Mouse (Mus musculus) liver, embryonic 15.5 days (tissue): ENCODE results near the gene Gm17409. TPM values are rescaled to one million over a fixed set of nuclear protein-coding genes. Genes with fewer than 3 reads are reported as not detected.

Experiments used
- ATAC-seq: fragments of 200-750 bp; cut with Nextera tagmentation; 2 replicates; pipeline ENCODE4 v1.8.0; 2017; ENCODE audit warnings: moderate number of reproducible peaks, mild to moderate bottlenecking, moderate library complexity; ENCODE audit not compliant: insufficient read depth
- H3K27ac ChIP-seq: fragments of 300-500 bp; sonication (generic); replicated peaks from 2 replicates; pipeline ENCODE4 v1.5.1; 2015; ENCODE audit warnings: mild to moderate bottlenecking, inconsistent platforms
- H3K27me3 ChIP-seq: fragments of 300-500 bp; sonication (generic); 2 replicates; pipeline ENCODE4 v1.6.1; 2015; ENCODE audit warnings: mild to moderate bottlenecking, inconsistent platforms
- H3K36me3 ChIP-seq: fragments of 300-500 bp; sonication (generic); replicated peaks from 2 replicates; pipeline ENCODE4 v1.6.1; 2015; ENCODE audit warnings: moderate library complexity, mild to moderate bottlenecking, inconsistent platforms
- H3K4me1 ChIP-seq: fragments of 300-500 bp; sonication (generic); replicated peaks from 2 replicates; pipeline ENCODE4 v1.6.1; 2015; ENCODE audit warnings: inconsistent platforms
- H3K4me2 ChIP-seq: fragments of 300-500 bp; sonication (generic); 2 replicates; pipeline ENCODE4 v1.6.1; 2015; ENCODE audit warnings: moderate library complexity, mild to moderate bottlenecking, inconsistent platforms
- H3K4me3 ChIP-seq: fragments of 300-500 bp; sonication (generic); replicated peaks from 2 replicates; pipeline ENCODE4 v1.5.1; 2015; ENCODE audit warnings: mild to moderate bottlenecking, inconsistent platforms
- H3K9ac ChIP-seq: fragments of 300-500 bp; sonication (generic); 2 replicates; pipeline ENCODE4 v1.6.1; 2015; ENCODE audit warnings: moderate library complexity, mild to moderate bottlenecking, inconsistent platforms
- H3K9me3 ChIP-seq: fragments of 300-500 bp; sonication (generic); replicated peaks from 2 replicates; pipeline ENCODE4 v1.6.1; 2016; ENCODE audit warnings: inconsistent platforms
- WGBS: fragments of 180-500 bp; shearing (Covaris S2); methylation state at CpG from one replicate; pipeline ENCODE4 v1.1.7; 2015; ENCODE audit warnings: mixed read lengths; ENCODE audit not compliant: insufficient replicate concordance; 5-methylcytosine and 5-hydroxymethylcytosine counted together
- polyA plus RNA-seq: library from polyadenylated mRNA; unstranded; fragments of >200 nt; fragmentation: Nextera tagmentation; extraction: Ambion mirVana; gene quantifications from 2 replicates; pipeline ENCODE4 v1.2.1, GENCODE M21; 2015

Gm17409 gene
- polyA plus RNA-seq, result not detected in 2 replicates

- Histone ChIP-seq H3K9me3 (no peaks in the 10 kb centered on the region), H3K36me3 (peaks cover 24% of the 10 kb centered on the region), H3K27me3 (no peaks in the 10 kb centered on the region), H3K4me3 (no peak within 1 kb of the TSS), H3K4me1 (no peaks in the 10 kb centered on the region), H3K9ac (no peak within 1 kb of the TSS), H3K4me2 (no peak within 1 kb of the TSS), H3K27ac (no peak within 1 kb of the TSS)
- ATAC-seq, result no peak
- 64% methylated on average over 7 of the region's 7 CpGs for WGBS
These were observed at the start of gene Gm17409 for GRCm38 (mm10) chr2:58469816-58470215. Gm17409 (plus strand) TSS chr2:58470116.

GRCm38 (mm10) chr2:58423319-58423718 lies 46.6 kb upstream of the Gm17409 start:
- H3K4me2 ChIP-seq, result no peak overlapping the region
- H3K9me3 ChIP-seq, result no peaks in the 10 kb centered on the region
- no peak overlapping the region for H3K27ac ChIP-seq
- 29% methylated on average over 5 of the region's 5 CpGs for WGBS
- H3K4me1 ChIP-seq, result no peaks in the 10 kb centered on the region
- H3K27me3 ChIP-seq, result no peaks in the 10 kb centered on the region
- ATAC-seq, result no peak
- no peak overlapping the region for H3K9ac ChIP-seq
- no peaks in the 10 kb centered on the region for H3K36me3 ChIP-seq
- H3K4me3 ChIP-seq, result no peak overlapping the region

- no peak overlapping the region for H3K4me3 ChIP-seq
- H3K9ac ChIP-seq, result no peak overlapping the region
- 79% methylated on average over 13 of the region's 13 CpGs for WGBS
- H3K36me3 ChIP-seq, result no peaks in the 10 kb centered on the region
- H3K27me3 ChIP-seq, result no peaks in the 10 kb centered on the region
- H3K4me1 ChIP-seq, result no peaks in the 10 kb centered on the region
- no peaks in the 10 kb centered on the region for H3K9me3 ChIP-seq
- ATAC-seq, result no peak
- no peak overlapping the region for H3K4me2 ChIP-seq
- no peak overlapping the region for H3K27ac ChIP-seq
These were observed 44.4 kb upstream of the Gm17409 start for GRCm38 (mm10) chr2:58425436-58426004.

GRCm38 (mm10) chr2:58432211-58432610 lies 37.7 kb upstream of the Gm17409 start:
- Histone ChIP-seq H3K9ac (no peak overlapping the region), H3K4me1 (no peaks in the 10 kb centered on the region), H3K4me3 (no peak overlapping the region), H3K9me3 (no peaks in the 10 kb centered on the region), H3K27me3 (no peaks in the 10 kb centered on the region), H3K27ac (no peak overlapping the region), H3K36me3 (no peaks in the 10 kb centered on the region), H3K4me2 (no peak overlapping the region)
- no peak for ATAC-seq
- WGBS, result 77% methylated on average over 7 of the region's 7 CpGs

GRCm38 (mm10) chr2:58433317-58433716 lies 36.6 kb upstream of the Gm17409 start:
- Histone ChIP-seq H3K4me3 (no peak overlapping the region), H3K27ac (no peak overlapping the region), H3K27me3 (no peaks in the 10 kb centered on the region), H3K4me1 (no peaks in the 10 kb centered on the region), H3K4me2 (no peak overlapping the region), H3K9ac (no peak overlapping the region), H3K9me3 (no peaks in the 10 kb centered on the region), H3K36me3 (no peaks in the 10 kb centered on the region)
- no peak for ATAC-seq
- 59% methylated on average over 2 of the region's 2 CpGs for WGBS

GRCm38 (mm10) chr2:58434438-58434837 lies 35.5 kb upstream of the Gm17409 start:
- 47% methylated on average over 2 of the region's 2 CpGs for WGBS
- H3K4me3 ChIP-seq, result no peak overlapping the region
- H3K36me3 ChIP-seq, result no peaks in the 10 kb centered on the region
- H3K27me3 ChIP-seq, result no peaks in the 10 kb centered on the region
- H3K4me2 ChIP-seq, result no peak overlapping the region
- H3K9me3 ChIP-seq, result no peaks in the 10 kb centered on the region
- no peak for ATAC-seq
- H3K27ac ChIP-seq, result no peak overlapping the region
- H3K9ac ChIP-seq, result no peak overlapping the region
- H3K4me1 ChIP-seq, result no peaks in the 10 kb centered on the region

- ATAC-seq, result no peak
- WGBS, result 79% methylated on average over 13 of the region's 13 CpGs
- H3K36me3 ChIP-seq, result no peaks in the 10 kb centered on the region
- H3K27ac ChIP-seq, result no peak overlapping the region
- H3K4me3 ChIP-seq, result no peak overlapping the region
- no peak overlapping the region for H3K9ac ChIP-seq
- no peak overlapping the region for H3K4me2 ChIP-seq
- no peaks in the 10 kb centered on the region for H3K9me3 ChIP-seq
- H3K4me1 ChIP-seq, result no peaks in the 10 kb centered on the region
- H3K27me3 ChIP-seq, result no peaks in the 10 kb centered on the region
These were observed 34.4 kb upstream of the Gm17409 start for GRCm38 (mm10) chr2:58435507-58435906.

- Histone ChIP-seq H3K4me3 (no peak overlapping the region), H3K27ac (no peak overlapping the region), H3K4me2 (no peak overlapping the region), H3K9ac (no peak overlapping the region), H3K27me3 (no peaks in the 10 kb centered on the region), H3K9me3 (no peaks in the 10 kb centered on the region), H3K4me1 (no peaks in the 10 kb centered on the region), H3K36me3 (no peaks in the 10 kb centered on the region)
- no peak for ATAC-seq
- 74% methylated on average over 3 of the region's 3 CpGs for WGBS
These were observed 33.0 kb upstream of the Gm17409 start for GRCm38 (mm10) chr2:58436911-58437310.

- Histone ChIP-seq H3K36me3 (0 out of 2 replicates have a peak, but pooled peaks cover 5% of the 10 kb centered on the region), H3K9me3 (no peaks in the 10 kb centered on the region), H3K4me2 (no peak overlapping the region), H3K27me3 (no peaks in the 10 kb centered on the region), H3K27ac (no peak overlapping the region), H3K4me3 (no peak overlapping the region), H3K9ac (no peak overlapping the region), H3K4me1 (no peaks in the 10 kb centered on the region)
- no peak for ATAC-seq
- 41% methylated on average over 4 of the region's 4 CpGs for WGBS
These were observed 26.8 kb upstream of the Gm17409 start for GRCm38 (mm10) chr2:58443163-58443562.

GRCm38 (mm10) chr2:58447001-58447400 lies 22.9 kb upstream of the Gm17409 start:
- Histone ChIP-seq H3K4me1 (no peaks in the 10 kb centered on the region), H3K4me2 (no peak overlapping the region), H3K4me3 (no peak overlapping the region), H3K27me3 (no peaks in the 10 kb centered on the region), H3K9ac (no peak overlapping the region), H3K36me3 (0 out of 2 replicates have a peak, but pooled peaks cover 5% of the 10 kb centered on the region), H3K27ac (no peak overlapping the region), H3K9me3 (no peaks in the 10 kb centered on the region)
- ATAC-seq, result no peak
- 81% methylated on average over 15 of the region's 15 CpGs for WGBS

- Histone ChIP-seq H3K27me3 (no peaks in the 10 kb centered on the region), H3K27ac (no peak overlapping the region), H3K36me3 (peaks cover 21% of the 10 kb centered on the region), H3K4me1 (no peaks in the 10 kb centered on the region), H3K9ac (no peak overlapping the region), H3K4me3 (no peak overlapping the region), H3K4me2 (no peak overlapping the region), H3K9me3 (no peaks in the 10 kb centered on the region)
- no peak for ATAC-seq
- WGBS, result 80% methylated on average over 16 of the region's 16 CpGs
These were observed 15.6 kb upstream of the Gm17409 start for GRCm38 (mm10) chr2:58454095-58454865.
